ENCODE assay signal across 21 mouse cellular contexts in the genomic region with DNA sequence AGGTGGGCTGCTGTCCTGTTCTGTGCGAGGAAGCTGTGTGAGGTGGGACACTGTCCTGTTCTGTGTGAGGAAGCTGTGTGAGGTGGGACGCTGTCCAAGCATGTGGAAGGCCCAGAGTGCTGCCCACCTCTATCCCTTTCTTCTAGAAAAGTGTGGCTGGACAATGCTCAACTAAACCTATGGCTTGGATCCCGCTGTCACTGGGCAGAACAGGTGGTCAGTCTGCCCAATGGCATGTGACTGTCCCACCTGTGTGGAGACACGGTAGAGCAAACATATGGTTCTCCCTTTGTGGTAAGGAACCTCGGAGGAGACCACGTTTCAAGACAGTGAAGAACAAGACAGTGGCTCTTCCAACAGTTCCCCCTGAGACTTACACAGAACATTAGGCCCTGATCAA. TPM values are rescaled to one million over a fixed set of nuclear protein-coding genes. Genes with fewer than 3 reads are reported as not detected.
A peak's percentile ranks its signal among the peaks of the same experiment; 100 is the strongest.
DNase-seq lines count a peak whose midpoint lies in the region; TF ChIP-seq lines count a peak whose summit lies in the region.
"Had no signal": no experiment of that assay in that cellular context is flagged by ENCODE, and none has a peak within 500 bp of the region (broad histone marks: within the 10 kb centered on the region; RNA-seq: fewer than 3 reads in every experiment).

No protein-coding gene starts in this region.

- peak in 1 of 2 experiments; percentile 52 for DNase-seq in cerebellum, adult 2 months
- no peak for DNase-seq in cerebellum, postnatal 14 days
- DNase-seq in heart, adult 11 months, result peak; percentile 81
- DNase-seq in heart, adult 8-10 months (ENCODE audit: low spot score), result no peak
- DNase-seq in cerebellum, postnatal 25 days, result peak; percentile 55 to 62
- DNase-seq in layer of hippocampus, adult 9-10 months (ENCODE audit: low spot score), result no peak
- DNase-seq in layer of hippocampus, adult 9-11 months, result no peak
- DNase-seq: adrenal gland, adult 2 months; adrenal gland, postnatal 14 days; forebrain, postnatal 0 days; gastrocnemius, adult 2 months; gastrocnemius, postnatal 14 days; heart, adult 18-20 months; heart, postnatal 14 days; heart, postnatal 4 days; kidney, adult 18-20 months; kidney, adult 9 months had no signal

- TF ChIP-seq POLR2A in cerebellum, adult 2 months (IDR thresholded peaks at IDR 0.05; ENCODE audit: borderline replicate concordance, insufficient read depth, low read length), result no peak

- peak overlapping the region; percentile 72 for H3K27ac ChIP-seq in cerebellum, adult 2 months (ENCODE audit: insufficient read depth, low read length)
- H3K27ac ChIP-seq: gastrocnemius, adult 2 months; heart, embryonic 10.5 days; heart, embryonic 13.5 days; hindbrain, embryonic 14.5 days; hindbrain, postnatal 0 days had no signal

- no peak overlapping the region for H3K4me3 ChIP-seq in cerebellum, adult 2 months (replicated peaks; ENCODE audit: insufficient read depth, low read depth, low read length)
- H3K4me3 ChIP-seq: gastrocnemius, adult 2 months; heart, embryonic 10.5 days; heart, embryonic 13.5 days had no signal

- 32% methylated on average over 6 of the region's 6 CpGs for WGBS in cerebellum, adult 2 months

- H3K4me1 ChIP-seq in cerebellum, adult 2 months (ENCODE audit: control insufficient read depth, insufficient read depth, low read length), result peaks cover 34% of the 10 kb centered on the region

- H3K27me3 ChIP-seq in cerebellum, adult 2 months (ENCODE audit: control insufficient read depth, insufficient read depth, low read length), result no peaks in the 10 kb centered on the region
- H3K27me3 ChIP-seq: heart, embryonic 13.5 days had no signal

- no peak for TF ChIP-seq CTCF in cerebellum, adult 2 months (IDR thresholded peaks at IDR 0.05; ENCODE audit: borderline replicate concordance, insufficient read depth, low read depth, low read length)

RNA-seq across cellular contexts. Expression of gene Fbxw11, which starts 14.6 kb away (rescaled TPM):
- 122 and 132 TPM in 2 replicates for polyA plus RNA-seq in cerebellum, adult 2 months (2012; rRNA removed)
- total RNA-seq in heart, adult 8-10 months (2022), result 10 to 100 TPM; 44.2 to 51.4 (median 46.2) TPM

Comparison
In these comparisons a context has a peak if more than half of its experiments do, and no peak if none do; other contexts are left out.
1. DNase-seq: peak in heart, adult 11 months (single experiment) and cerebellum, postnatal 25 days (2 of 2); none in cerebellum, postnatal 14 days (0 of 2), heart, adult 8-10 months (single experiment), layer of hippocampus, adult 9-10 months (single experiment) and layer of hippocampus, adult 9-11 months (single experiment).